Mouse (Mus musculus): ENCODE results near the gene Fcna.

Fcna gene

GRCm38 (mm10) chr2:25576965-25577891, 50.6 kb downstream of the Fcna start:
- no peak for DNase-seq

GRCm38 (mm10) chr2:25576028-25576850, 51.6 kb downstream of the Fcna start:
- DNase-seq: no peak

GRCm38 (mm10) chr2:25575432-25576027, 52.3 kb downstream of the Fcna start:
- no peak for DNase-seq
